Mouse (Mus musculus): ENCODE measurements at regions not wholly inside any gene's neighbourhood (a gene's known extent, or its start where the extent isn't known, plus 50 kb on each side); places are given as distances from the start of the nearest gene placed in this dataset.
"Not testable (repeated sequence)": the region's sequence is repeated elsewhere in the genome, so short reads cannot be mapped to it uniquely, and the experiment has no call there.

- no peak for DNase-seq (ENCODE audit: extremely low spot score, low spot score)
Observed at GRCm38 (mm10) chr17:13549975-13550895, 195.9 kb downstream of the Tcp10c start.

GRCm38 (mm10) chr17:13550896-13551267 is 196.5 kb downstream of the Tcp10c start:
- DNase-seq (ENCODE audit: extremely low spot score, low spot score): not testable (repeated sequence)

GRCm38 (mm10) chr17:13551693-13552404 is 197.5 kb downstream of the Tcp10c start:
- DNase-seq (ENCODE audit: extremely low spot score, low spot score): not testable (repeated sequence)

- not testable (repeated sequence) for DNase-seq (ENCODE audit: extremely low spot score, low spot score)
Observed at GRCm38 (mm10) chr17:13552840-13553239, 198.5 kb downstream of the Tcp10c start.

GRCm38 (mm10) chr17:13555311-13556059 is 201.1 kb downstream of the Tcp10c start:
- not testable (repeated sequence) for DNase-seq (ENCODE audit: extremely low spot score, low spot score)

GRCm38 (mm10) chr17:13556060-13556660 is 201.8 kb downstream of the Tcp10c start:
- DNase-seq (ENCODE audit: extremely low spot score, low spot score): not testable (repeated sequence)

GRCm38 (mm10) chr17:13558863-13559262 is 201.5 kb upstream of the Afdn start:
- DNase-seq (ENCODE audit: extremely low spot score, low spot score): no peak

- no peak for DNase-seq (ENCODE audit: extremely low spot score, low spot score)
Observed at GRCm38 (mm10) chr17:13561342-13561741, 199.0 kb upstream of the Afdn start.

- DNase-seq (ENCODE audit: extremely low spot score, low spot score): no peak
Observed at GRCm38 (mm10) chr17:13562974-13563373, 197.4 kb upstream of the Afdn start.

- DNase-seq (ENCODE audit: extremely low spot score, low spot score): no peak
Observed at GRCm38 (mm10) chr17:13564800-13565199, 195.5 kb upstream of the Afdn start.

- no peak for DNase-seq (ENCODE audit: extremely low spot score, low spot score)
Observed at GRCm38 (mm10) chr17:13566680-13567079, 193.7 kb upstream of the Afdn start.

GRCm38 (mm10) chr17:13567183-13567582 is 193.2 kb upstream of the Afdn start:
- no peak for DNase-seq (ENCODE audit: extremely low spot score, low spot score)

- DNase-seq (ENCODE audit: extremely low spot score, low spot score): no peak
Observed at GRCm38 (mm10) chr17:13570796-13571195, 189.5 kb upstream of the Afdn start.

GRCm38 (mm10) chr17:13572204-13572833 is 188.0 kb upstream of the Afdn start:
- no peak for DNase-seq (ENCODE audit: extremely low spot score, low spot score)

GRCm38 (mm10) chr17:13573036-13573435 is 187.3 kb upstream of the Afdn start:
- DNase-seq (ENCODE audit: extremely low spot score, low spot score): no peak

- no peak for DNase-seq (ENCODE audit: extremely low spot score, low spot score)
Observed at GRCm38 (mm10) chr17:13574122-13574521, 186.2 kb upstream of the Afdn start.

- DNase-seq (ENCODE audit: extremely low spot score, low spot score): no peak
Observed at GRCm38 (mm10) chr17:13574682-13575444, 185.5 kb upstream of the Afdn start.

GRCm38 (mm10) chr17:13577798-13578197 is 182.5 kb upstream of the Afdn start:
- DNase-seq (ENCODE audit: extremely low spot score, low spot score): no peak

GRCm38 (mm10) chr17:13581214-13581920 is 179.0 kb upstream of the Afdn start:
- no peak for DNase-seq (ENCODE audit: extremely low spot score, low spot score)
